Mouse (Mus musculus) ES-Bruce4 (cell line): Measurements from ENCODE around the gene Th. TPM values are rescaled to one million over a fixed set of nuclear protein-coding genes. Genes with fewer than 3 reads are reported as not detected.

Experiments
- H3K27ac ChIP-seq: 2 replicates; pipeline ENCODE4 v1.5.1; 2012; ENCODE audit warnings: low read length, inconsistent platforms; ENCODE audit not compliant: insufficient read depth
- H3K27me3 ChIP-seq: 2 replicates; pipeline ENCODE4 v1.6.1; 2012; ENCODE audit warnings: mild to moderate bottlenecking, low read length, inconsistent platforms; ENCODE audit not compliant: control insufficient read depth, poor library complexity, insufficient read depth, severe bottlenecking
- H3K36me3 ChIP-seq: 2 replicates; pipeline ENCODE4 v1.6.1; 2012; ENCODE audit warnings: inconsistent platforms, mild to moderate bottlenecking, low read length, moderate library complexity; ENCODE audit not compliant: control insufficient read depth, poor library complexity, insufficient read depth, severe bottlenecking
- H3K4me1 ChIP-seq: one replicate; pipeline ENCODE4 v1.8.1; 2011; ENCODE audit warnings: low read length; ENCODE audit not compliant: control insufficient read depth, insufficient read depth
- H3K4me3 ChIP-seq: 2 replicates; pipeline ENCODE4 v1.5.1; 2011; ENCODE audit warnings: low read depth, mild to moderate bottlenecking, low read length
- H3K9ac ChIP-seq: 2 replicates; pipeline ENCODE4 v1.6.1; 2012; ENCODE audit warnings: low read depth, mild to moderate bottlenecking, inconsistent platforms; ENCODE audit not compliant: poor library complexity, severe bottlenecking
- H3K9me3 ChIP-seq: replicated peaks from 2 replicates; pipeline ENCODE4 v1.6.1; 2012; ENCODE audit warnings: mild to moderate bottlenecking, low read length, inconsistent platforms; ENCODE audit not compliant: control insufficient read depth, poor library complexity, insufficient read depth, severe bottlenecking
- CTCF ChIP-seq: IDR thresholded peaks from one replicate; pipeline ENCODE4 v1.8.1; 2011; ENCODE audit warnings: low read depth, low read length
- EP300 ChIP-seq: IDR thresholded peaks from 2 replicates; pipeline ENCODE4 v1.6.1; 2011; ENCODE audit warnings: low read depth, low read length; ENCODE audit not compliant: insufficient read depth
- POLR2A ChIP-seq: IDR thresholded peaks from one replicate; pipeline ENCODE4 v1.8.1; 2011; ENCODE audit warnings: low read length; ENCODE audit not compliant: insufficient read depth
- polyA plus RNA-seq: library from polyadenylated mRNA; stranded (reverse); fragments of >200 nt; gene quantifications from 2 replicates; pipeline ENCODE4 v1.2.4, GENCODE M21; 2011; ENCODE audit warnings: low read depth; ENCODE audit not compliant: missing spikeins, insufficient read depth, insufficient read length

The Th gene
- not detected in 2 replicates for polyA plus RNA-seq

DNA sequence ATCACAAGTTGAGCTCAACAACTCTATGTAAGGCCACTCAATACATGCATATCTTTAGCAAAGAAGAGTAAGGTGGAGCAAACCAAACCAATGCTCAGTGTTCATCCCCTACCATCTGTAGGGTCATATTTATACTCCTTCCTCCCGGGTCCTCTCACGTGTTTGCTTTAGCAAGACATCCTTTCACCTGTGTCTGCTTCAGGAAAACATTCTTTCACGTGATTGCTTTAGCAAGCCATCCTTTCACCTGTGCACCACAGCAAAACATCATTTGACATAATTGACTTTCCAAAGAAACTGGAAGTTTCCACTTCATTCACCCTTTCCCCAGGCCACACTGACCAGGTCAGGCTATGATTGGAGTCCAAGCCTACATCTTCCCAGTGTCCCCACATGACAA, at the start of gene Th:
Gene Th, minus strand, starts transcription at position 101 of the 400 bp plus-strand sequence.
- Histone ChIP-seq H3K9me3 (no peaks in the 10 kb centered on the region), H3K4me1 (no peaks in the 10 kb centered on the region), H3K9ac (no peak within 1 kb of the TSS), H3K27me3 (no peaks in the 10 kb centered on the region), H3K36me3 (no peaks in the 10 kb centered on the region), H3K4me3 (no peak within 1 kb of the TSS), H3K27ac (no peak within 1 kb of the TSS)
- no peak for TF ChIP-seq CTCF
- no peak for TF ChIP-seq EP300
- TF ChIP-seq POLR2A, result no peak

DNA sequence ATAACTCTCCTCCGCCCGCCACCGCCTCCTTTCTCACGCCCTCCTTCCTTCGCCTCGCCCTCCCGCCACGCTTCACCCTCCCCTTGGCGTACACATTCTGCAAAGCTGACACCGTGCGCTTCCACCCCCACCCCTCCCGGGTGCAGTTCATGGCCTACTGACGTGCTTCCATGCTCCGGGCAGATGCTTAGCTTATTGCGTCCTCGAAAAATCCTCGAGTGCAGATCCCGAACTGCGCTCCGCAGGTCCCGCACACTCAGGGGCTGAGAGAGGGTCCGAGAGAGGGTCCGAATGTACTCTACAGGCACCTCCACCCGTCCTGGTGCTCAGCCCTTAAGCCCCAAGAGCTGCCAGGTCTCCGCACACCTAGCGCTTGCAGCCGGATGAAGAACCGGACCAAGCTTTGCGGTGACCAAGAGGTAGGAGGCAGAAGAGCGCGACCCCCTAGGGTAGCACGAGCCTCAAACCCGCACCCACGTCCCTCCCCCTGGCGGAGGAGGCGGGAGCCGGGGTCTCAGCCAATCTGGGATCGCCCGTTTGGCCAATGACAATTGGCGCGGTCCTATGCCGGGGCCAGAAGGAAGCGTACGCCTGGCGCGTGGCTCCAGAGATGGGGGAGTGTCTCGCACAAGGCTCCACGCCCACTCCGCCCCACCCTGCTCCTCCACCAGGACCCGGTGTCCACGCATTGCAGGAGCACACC, 38.0 kb upstream of the Th start, which contains the start of gene Ascl2:
Gene Ascl2, minus strand, starts transcription at position 456 of the 703 bp plus-strand sequence.
- no peaks in the 10 kb centered on the region for H3K36me3 ChIP-seq
- H3K9ac ChIP-seq, result peak within 1 kb of the TSS; percentile 20
- peak within 1 kb of the TSS; percentile 65 for H3K4me3 ChIP-seq
- H3K27ac ChIP-seq, result no peak within 1 kb of the TSS
- no peaks in the 10 kb centered on the region for H3K9me3 ChIP-seq
- no peaks in the 10 kb centered on the region for H3K27me3 ChIP-seq
- peaks cover 2% of the 10 kb centered on the region for H3K4me1 ChIP-seq
- no peak for TF ChIP-seq CTCF
- no peak for TF ChIP-seq EP300
- TF ChIP-seq POLR2A, result no peak

DNA sequence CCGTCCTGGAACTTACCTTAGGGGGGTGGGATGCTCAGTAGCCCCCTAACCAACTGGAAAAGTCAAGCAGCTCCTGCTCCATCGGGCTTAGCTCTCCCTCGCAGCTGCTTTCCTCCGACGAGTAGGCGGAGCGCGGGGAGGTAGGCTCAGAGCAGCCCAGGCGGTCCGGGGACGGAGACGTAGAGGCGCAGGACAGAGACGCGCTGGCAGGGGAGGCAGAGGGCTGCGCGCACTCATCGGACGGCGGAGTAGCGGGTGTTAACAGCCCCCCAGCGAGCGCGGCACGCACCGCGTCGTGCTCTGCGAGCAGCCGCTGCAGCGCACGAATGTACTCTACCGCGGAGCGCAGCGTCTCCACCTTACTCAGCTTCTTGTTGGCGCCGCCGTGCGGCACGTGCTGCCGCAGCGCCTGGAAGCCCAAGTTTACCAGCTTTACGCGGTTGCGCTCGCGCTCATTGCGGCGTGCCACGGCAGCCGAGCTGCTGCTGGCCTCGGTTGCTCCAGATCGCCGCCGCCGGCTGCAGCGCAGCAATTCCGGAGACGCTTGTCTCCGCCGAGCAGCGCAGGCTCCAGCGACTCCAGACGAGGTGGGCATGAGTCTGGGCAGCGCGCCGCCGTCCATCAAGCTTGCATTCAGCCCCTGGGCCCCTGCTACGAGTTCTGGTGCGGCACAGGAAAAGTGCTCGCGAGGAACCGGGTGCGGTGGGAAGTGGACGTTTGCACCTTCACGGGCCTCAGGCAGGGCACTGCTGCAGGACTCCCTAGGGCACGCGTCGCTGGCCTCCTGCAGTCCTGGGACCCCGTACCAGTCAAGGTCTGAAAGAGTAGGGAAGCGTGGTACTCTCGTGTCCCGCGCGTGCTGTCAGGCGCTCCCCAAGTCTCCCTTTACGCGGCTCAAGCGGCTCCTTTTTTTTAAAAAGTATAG, 37.2 kb upstream of the Th start:
- peak overlapping the region; percentile 65 for H3K4me3 ChIP-seq
- H3K36me3 ChIP-seq, result no peaks in the 10 kb centered on the region
- no peak overlapping the region for H3K27ac ChIP-seq
- no peaks in the 10 kb centered on the region for H3K9me3 ChIP-seq
- no peak for TF ChIP-seq POLR2A
- TF ChIP-seq EP300, result no peak
- TF ChIP-seq CTCF, result no peak
- peaks cover 2% of the 10 kb centered on the region for H3K4me1 ChIP-seq
- H3K27me3 ChIP-seq, result no peaks in the 10 kb centered on the region
- H3K9ac ChIP-seq, result peak overlapping the region; percentile 20

DNA sequence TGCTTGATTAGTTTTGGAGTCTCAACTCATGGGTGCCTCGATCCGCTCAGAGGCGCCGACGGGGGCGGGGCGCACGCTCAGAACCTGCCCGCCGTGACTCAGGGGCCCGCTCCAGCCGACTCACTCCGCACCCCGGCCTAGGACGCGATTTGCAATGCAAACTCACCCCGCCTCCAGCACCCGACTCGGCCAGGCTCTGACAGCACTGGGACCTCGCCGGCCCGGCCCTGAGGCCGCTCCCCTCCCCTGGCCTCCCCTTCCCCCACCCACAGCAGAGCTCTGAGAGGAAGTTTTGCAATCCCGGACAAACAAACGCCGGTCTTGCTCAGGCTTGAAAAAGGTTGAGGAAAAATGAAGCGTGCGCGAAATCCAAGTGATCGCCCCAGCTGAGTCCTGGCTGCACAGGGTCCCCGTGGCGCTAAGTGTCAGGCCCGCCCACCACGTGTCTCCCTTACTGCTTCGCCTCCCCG, 36.5 kb upstream of the Th start:
- peak overlapping the region; percentile 20 for H3K9ac ChIP-seq
- H3K9me3 ChIP-seq, result no peaks in the 10 kb centered on the region
- no peak overlapping the region for H3K27ac ChIP-seq
- TF ChIP-seq EP300 (peak; percentile 48; the same call in 1 of the 2 replicates), CTCF (no peak)
- peak overlapping the region; percentile 65 for H3K4me3 ChIP-seq
- no peaks in the 10 kb centered on the region for H3K27me3 ChIP-seq
- no peaks in the 10 kb centered on the region for H3K36me3 ChIP-seq
- H3K4me1 ChIP-seq, result peaks cover 2% of the 10 kb centered on the region

DNA sequence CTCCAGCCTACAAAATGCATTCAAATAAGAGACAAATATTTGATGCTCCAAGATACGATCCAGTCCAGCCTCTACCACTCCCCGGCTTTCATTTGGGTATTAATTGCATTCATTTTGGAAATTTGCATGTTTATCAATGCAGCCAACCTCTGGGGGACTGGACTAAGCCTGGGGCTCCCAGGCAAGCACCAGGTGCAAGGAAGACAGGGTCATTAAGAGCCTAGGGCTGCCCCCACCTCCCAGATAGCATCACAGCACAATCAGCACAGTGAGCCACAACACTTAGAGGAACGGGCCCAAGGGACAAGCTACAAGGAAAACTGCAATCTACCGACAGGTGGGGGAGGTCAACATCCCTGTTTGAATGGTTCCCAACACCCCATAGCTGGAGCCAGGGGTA, 28.8 kb upstream of the Th start:
- Histone ChIP-seq H3K36me3 (no peaks in the 10 kb centered on the region), H3K4me1 (peaks cover 3% of the 10 kb centered on the region), H3K27me3 (no peaks in the 10 kb centered on the region), H3K9ac (no peak overlapping the region), H3K27ac (no peak overlapping the region), H3K4me3 (no peak overlapping the region), H3K9me3 (no peaks in the 10 kb centered on the region)
- TF ChIP-seq CTCF, result no peak
- TF ChIP-seq EP300, result 0 out of 2 replicates have a peak, but pooled peaks have one; percentile 12
- no peak for TF ChIP-seq POLR2A
